Mouse (Mus musculus) cortical plate, adult 2 months (tissue): ENCODE measurements at regions not wholly inside any gene's neighbourhood (a gene's known extent, or its start where the extent isn't known, plus 50 kb on each side); places are given as distances from the start of the nearest gene placed in this dataset.

Experiments
- CTCF ChIP-seq: fragments of 200-500 bp; IDR thresholded peaks from 2 replicates; pipeline ENCODE4 v1.5.1; 2011; ENCODE audit warnings: mild to moderate bottlenecking, control low read depth, low read length; ENCODE audit not compliant: insufficient read depth; ENCODE audit errors: extremely low read depth
- POLR2A ChIP-seq: fragments of 200-500 bp; IDR thresholded peaks from 2 replicates; pipeline ENCODE4 v1.6.1; 2011; ENCODE audit warnings: mild to moderate bottlenecking, low read length, control low read depth; ENCODE audit not compliant: insufficient read depth; ENCODE audit errors: extremely low read depth

DNA sequence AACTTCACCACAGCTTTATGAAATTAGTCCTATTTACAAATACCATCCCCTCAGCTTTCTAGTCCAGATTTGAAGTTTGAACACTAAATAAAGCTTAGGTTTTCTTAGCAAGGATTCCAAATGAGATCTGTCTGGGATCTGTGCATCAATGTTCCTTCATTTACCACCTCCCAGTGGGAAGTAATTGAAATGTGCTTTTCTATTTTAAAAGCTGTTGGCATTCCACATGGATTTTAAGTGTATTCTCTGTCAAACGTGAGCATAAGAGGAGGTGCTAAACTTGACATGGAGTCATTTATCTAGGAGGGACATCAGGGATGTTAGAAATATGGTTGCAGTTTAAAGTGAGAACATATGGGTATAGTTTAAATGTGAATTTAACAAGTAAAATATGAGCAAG, 364.0 kb downstream of the Prdm13 start:
- TF ChIP-seq CTCF (no peak), POLR2A (no peak)
